Mouse (Mus musculus): Measurements from ENCODE around the gene Coch. TPM values are rescaled to one million over a fixed set of nuclear protein-coding genes. Genes with fewer than 3 reads are reported as not detected.
"Not testable (repeated sequence)": the region's sequence is repeated elsewhere in the genome, so short reads cannot be mapped to it uniquely, and the experiment has no call there.

Coch gene
- polyA plus RNA-seq, 1 experiment from 2014 or later = 1.2 TPM

DNA sequence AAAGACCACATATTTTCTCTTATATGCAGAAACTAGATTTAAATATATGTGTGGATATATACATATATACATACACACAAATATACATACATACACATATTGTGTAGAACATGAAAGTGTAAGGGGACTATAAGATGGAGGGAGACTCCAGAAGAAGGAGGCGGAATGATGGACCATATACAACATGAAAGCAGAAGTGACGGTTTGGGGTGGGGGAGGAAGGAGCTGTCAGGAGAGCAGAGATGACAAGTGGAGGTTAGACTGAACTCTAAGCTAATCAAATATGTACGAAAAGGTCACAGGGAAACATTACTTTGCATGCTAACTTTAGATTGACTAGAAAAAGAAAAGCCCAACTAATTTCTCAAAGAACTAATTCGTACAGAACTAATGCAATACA, 20.5 kb upstream of the Coch start:
- no peak for ATAC-seq (ENCODE audit: insufficient number of reproducible peaks, insufficient read depth, low FRiP score, low read depth)
- 78% methylated on average over 4 of the region's 4 CpGs for WGBS

DNA sequence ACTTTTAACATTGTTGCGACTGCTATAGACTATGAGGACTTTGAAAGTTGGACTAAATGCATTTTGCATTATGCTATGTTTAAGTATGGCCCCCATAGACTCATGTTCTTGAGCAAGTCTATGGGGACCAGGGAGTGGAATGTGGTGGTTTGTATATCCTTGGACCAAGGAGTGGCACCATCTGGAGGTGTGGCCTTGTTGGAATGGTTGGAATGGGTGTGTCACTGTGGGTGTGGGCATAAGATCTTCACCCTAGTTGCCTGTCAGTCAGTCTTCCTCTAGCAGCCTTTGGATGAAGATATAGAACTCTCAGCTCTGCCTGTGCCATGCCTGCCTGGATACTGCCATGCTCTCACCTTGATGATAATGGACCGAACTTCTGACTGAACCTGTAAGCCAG, 15.3 kb upstream of the Coch start:
- ATAC-seq (ENCODE audit: insufficient number of reproducible peaks, insufficient read depth, low FRiP score, low read depth); H3K36me3 ChIP-seq (ENCODE audit: control insufficient read depth, insufficient read depth, low read length); H3K4me2 ChIP-seq (ENCODE audit: low read length); H3K4me3 ChIP-seq (ENCODE audit: control insufficient read depth in 1 of 2, insufficient read depth in 1 of 2, low read depth in 1 of 2, low read length in 2 of 2); H3K9me3 ChIP-seq (ENCODE audit: control insufficient read depth, low read length); H3K4me1 ChIP-seq (ENCODE audit: control insufficient read depth in 2 of 2, insufficient read depth in 2 of 2, low read length in 2 of 2); H3K27me3 ChIP-seq (ENCODE audit: control insufficient read depth, insufficient read depth, low read length); H3K27ac ChIP-seq (replicated peaks in 1 of 2; ENCODE audit: control insufficient read depth in 1 of 2, insufficient read depth in 1 of 2, low read depth in 2 of 2, low read length in 2 of 2); H3K9ac ChIP-seq (ENCODE audit: low read length): not testable (repeated sequence)
- 85% methylated on average over 2 of the region's 2 CpGs for WGBS

More for the DNA sequence above, 20.5 kb upstream of the Coch start:
- H3K4me1 ChIP-seq (ENCODE audit: control insufficient read depth in 2 of 2, insufficient read depth in 2 of 2, low read length in 2 of 2) = no peaks in the 10 kb centered on the region
- H3K9me3 ChIP-seq (ENCODE audit: control insufficient read depth, low read length) = no peaks in the 10 kb centered on the region
- no peaks in the 10 kb centered on the region for H3K27me3 ChIP-seq (ENCODE audit: control insufficient read depth, insufficient read depth, low read length)
- H3K27ac ChIP-seq (replicated peaks in 1 of 2; ENCODE audit: control insufficient read depth in 1 of 2, insufficient read depth in 1 of 2, low read depth in 2 of 2, low read length in 2 of 2) = no peak overlapping the region
- H3K4me2 ChIP-seq (ENCODE audit: low read length) = no peak overlapping the region
- no peaks in the 10 kb centered on the region for H3K36me3 ChIP-seq (ENCODE audit: control insufficient read depth, insufficient read depth, low read length)
- no peak overlapping the region for H3K4me3 ChIP-seq (ENCODE audit: control insufficient read depth in 1 of 2, insufficient read depth in 1 of 2, low read depth in 1 of 2, low read length in 2 of 2)
- no peak overlapping the region for H3K9ac ChIP-seq (ENCODE audit: low read length)

DNA sequence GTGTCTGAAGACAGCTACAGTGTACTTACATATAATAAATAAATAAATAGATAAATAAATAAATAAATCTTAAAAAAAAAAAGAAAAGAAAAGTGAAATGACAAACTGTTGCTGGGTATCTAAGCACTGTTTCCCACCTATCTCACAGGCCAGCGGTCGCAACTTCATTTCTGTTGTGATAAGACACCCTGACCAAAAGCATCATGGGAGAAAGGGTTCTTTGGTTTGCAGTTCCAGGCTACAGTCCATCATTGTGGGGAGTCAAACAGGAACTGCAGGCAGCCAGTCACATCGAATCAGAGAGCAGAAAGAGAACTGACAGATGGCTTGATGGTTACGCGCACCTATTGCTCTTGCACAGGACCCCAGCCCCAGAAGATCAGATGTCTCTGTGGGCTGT, 3.9 kb upstream of the Coch start:
- ATAC-seq (ENCODE audit: insufficient number of reproducible peaks, insufficient read depth, low FRiP score, low read depth) = no peak
- Histone ChIP-seq H3K4me2 (ENCODE audit: low read length) (no peak overlapping the region), H3K9me3 (ENCODE audit: control insufficient read depth, low read length) (peaks cover 6% of the 10 kb centered on the region; the same call in 1 of the 2 replicates), H3K27ac (replicated peaks in 1 of 2; ENCODE audit: control insufficient read depth in 1 of 2, insufficient read depth in 1 of 2, low read depth in 2 of 2, low read length in 2 of 2) (no peak overlapping the region), H3K4me3 (ENCODE audit: control insufficient read depth in 1 of 2, insufficient read depth in 1 of 2, low read depth in 1 of 2, low read length in 2 of 2) (no peak overlapping the region), H3K36me3 (ENCODE audit: control insufficient read depth, insufficient read depth, low read length) (no peaks in the 10 kb centered on the region), H3K27me3 (ENCODE audit: control insufficient read depth, insufficient read depth, low read length) (peaks cover 31% of the 10 kb centered on the region), H3K4me1 (ENCODE audit: control insufficient read depth in 2 of 2, insufficient read depth in 2 of 2, low read length in 2 of 2) (peaks cover 2 to 11% of the 10 kb centered on the region in 2 experiments; a peak in 3 of 4 replicates), H3K9ac (ENCODE audit: low read length) (no peak overlapping the region)
- WGBS = 71% methylated on average over 5 of the region's 5 CpGs

DNA sequence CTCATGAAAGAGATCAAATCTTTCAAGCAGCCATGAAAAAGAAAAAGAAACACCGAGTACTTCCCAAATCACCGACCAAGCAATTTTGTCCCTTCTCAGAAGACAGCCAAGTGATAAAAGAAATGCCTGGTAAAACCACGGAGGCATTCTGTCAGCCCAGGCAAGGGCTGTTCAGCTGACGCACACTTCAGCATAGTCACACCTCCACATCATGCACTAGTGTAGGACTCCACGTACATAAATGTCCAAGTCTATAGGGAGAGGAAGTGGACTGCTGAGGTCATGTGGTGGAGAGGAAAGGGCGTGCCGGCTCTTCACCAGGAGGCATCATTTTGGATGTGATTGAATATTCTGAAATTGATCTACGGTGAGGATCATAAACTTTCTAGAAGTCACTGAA, 1.2 kb upstream of the Coch start:
- whole genome bisulfite sequencing = 57% methylated on average over 8 of the region's 8 CpGs
- Histone ChIP-seq H3K9me3 (ENCODE audit: control insufficient read depth, low read length) (peaks cover 2% of the 10 kb centered on the region; the same call in 1 of the 2 replicates), H3K9ac (ENCODE audit: low read length) (no peak overlapping the region)

DNA sequence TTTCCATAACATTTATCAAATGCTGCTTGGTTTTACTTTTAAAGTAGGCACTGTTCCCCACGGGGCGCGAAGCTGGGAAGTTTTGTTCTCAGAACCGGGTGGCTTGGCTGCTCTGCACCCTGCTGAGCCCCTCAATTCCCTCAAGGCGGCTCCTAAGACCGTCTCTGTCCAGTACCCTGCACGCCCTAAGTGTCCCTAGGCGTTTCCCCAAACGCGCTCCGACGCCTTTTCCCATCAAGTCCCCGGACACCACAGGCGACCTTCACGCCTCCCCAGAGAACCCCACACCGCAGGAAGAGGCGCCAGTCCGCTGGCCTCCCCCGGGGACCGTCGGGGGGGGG, 283 bp upstream of the Coch start:
- H3K27me3 ChIP-seq (ENCODE audit: control insufficient read depth, insufficient read depth, low read length) = peaks cover 58% of the 10 kb centered on the region
- H3K27ac ChIP-seq (replicated peaks in 1 of 2; ENCODE audit: control insufficient read depth in 1 of 2, insufficient read depth in 1 of 2, low read depth in 2 of 2, low read length in 2 of 2) = no peak overlapping the region
- peaks cover 2% of the 10 kb centered on the region; the same call in 1 of the 2 replicates for H3K9me3 ChIP-seq (ENCODE audit: control insufficient read depth, low read length)
- H3K36me3 ChIP-seq (ENCODE audit: control insufficient read depth, insufficient read depth, low read length) = no peaks in the 10 kb centered on the region
- 2% methylated on average over 20 of the region's 21 CpGs for WGBS
- H3K4me3 ChIP-seq (ENCODE audit: control insufficient read depth in 1 of 2, insufficient read depth in 1 of 2, low read depth in 1 of 2, low read length in 2 of 2) = peak overlapping the region; percentile 66
- H3K4me2 ChIP-seq (ENCODE audit: low read length) = peak overlapping the region; percentile 100
- H3K4me1 ChIP-seq (ENCODE audit: control insufficient read depth in 2 of 2, insufficient read depth in 2 of 2, low read length in 2 of 2) = peaks cover 2 to 15% of the 10 kb centered on the region in 2 experiments; a peak in 3 of 4 replicates
- peak overlapping the region; percentile 62 for H3K9ac ChIP-seq (ENCODE audit: low read length)
- ATAC-seq (ENCODE audit: insufficient number of reproducible peaks, insufficient read depth, low FRiP score, low read depth) = peak; percentile 29; the same call in 1 of the 2 replicates

More for the DNA sequence above, 1.2 kb upstream of the Coch start:
- Histone ChIP-seq H3K4me3 (ENCODE audit: control insufficient read depth in 1 of 2, insufficient read depth in 1 of 2, low read depth in 1 of 2, low read length in 2 of 2) (no peak overlapping the region), H3K27ac (replicated peaks in 1 of 2; ENCODE audit: control insufficient read depth in 1 of 2, insufficient read depth in 1 of 2, low read depth in 2 of 2, low read length in 2 of 2) (no peak overlapping the region), H3K4me1 (ENCODE audit: control insufficient read depth in 2 of 2, insufficient read depth in 2 of 2, low read length in 2 of 2) (peaks cover 2 to 15% of the 10 kb centered on the region in 2 experiments; a peak in 3 of 4 replicates), H3K27me3 (ENCODE audit: control insufficient read depth, insufficient read depth, low read length) (peaks cover 57% of the 10 kb centered on the region), H3K4me2 (ENCODE audit: low read length) (no peak overlapping the region), H3K36me3 (ENCODE audit: control insufficient read depth, insufficient read depth, low read length) (no peaks in the 10 kb centered on the region)
- no peak for ATAC-seq (ENCODE audit: insufficient number of reproducible peaks, insufficient read depth, low FRiP score, low read depth)

DNA sequence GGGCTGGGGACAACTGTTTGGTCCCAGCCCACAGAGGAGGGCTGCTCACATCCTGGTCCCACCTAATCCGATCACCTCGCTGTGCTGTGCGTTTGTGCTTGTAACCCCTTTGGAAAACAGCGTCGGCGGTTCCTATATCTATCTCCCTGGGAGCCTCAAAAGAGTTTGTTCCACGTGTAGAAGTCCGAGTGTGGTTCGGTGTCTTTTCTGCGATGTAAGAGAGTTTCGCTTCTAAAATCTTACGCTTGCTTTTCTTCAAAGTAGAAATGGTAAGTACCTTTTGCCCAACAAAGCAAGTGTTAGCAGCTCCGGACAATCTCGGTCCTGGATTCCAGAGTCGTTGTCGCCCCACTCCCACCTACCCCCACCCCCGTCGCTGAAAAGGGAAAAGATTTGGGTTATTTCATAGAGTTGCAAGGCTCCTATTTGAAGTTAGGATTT, 909 bp downstream of the Coch start:
- no peak for ATAC-seq (ENCODE audit: insufficient number of reproducible peaks, insufficient read depth, low FRiP score, low read depth)
- H3K4me1 ChIP-seq (ENCODE audit: control insufficient read depth in 2 of 2, insufficient read depth in 2 of 2, low read length in 2 of 2) = peaks cover 2 to 15% of the 10 kb centered on the region in 2 experiments; a peak in 3 of 4 replicates
- peak overlapping the region; percentile 62 for H3K9ac ChIP-seq (ENCODE audit: low read length)
- H3K27me3 ChIP-seq (ENCODE audit: control insufficient read depth, insufficient read depth, low read length) = peaks cover 58% of the 10 kb centered on the region
- peak overlapping the region; percentile 100 for H3K4me2 ChIP-seq (ENCODE audit: low read length)
- H3K9me3 ChIP-seq (ENCODE audit: control insufficient read depth, low read length) = peaks cover 2% of the 10 kb centered on the region; the same call in 1 of the 2 replicates
- H3K27ac ChIP-seq (replicated peaks in 1 of 2; ENCODE audit: control insufficient read depth in 1 of 2, insufficient read depth in 1 of 2, low read depth in 2 of 2, low read length in 2 of 2) = no peak overlapping the region
- H3K4me3 ChIP-seq (ENCODE audit: control insufficient read depth in 1 of 2, insufficient read depth in 1 of 2, low read depth in 1 of 2, low read length in 2 of 2) = peak overlapping the region; percentile 66
- WGBS = 1% methylated on average over 18 of the region's 18 CpGs
- no peaks in the 10 kb centered on the region for H3K36me3 ChIP-seq (ENCODE audit: control insufficient read depth, insufficient read depth, low read length)

DNA sequence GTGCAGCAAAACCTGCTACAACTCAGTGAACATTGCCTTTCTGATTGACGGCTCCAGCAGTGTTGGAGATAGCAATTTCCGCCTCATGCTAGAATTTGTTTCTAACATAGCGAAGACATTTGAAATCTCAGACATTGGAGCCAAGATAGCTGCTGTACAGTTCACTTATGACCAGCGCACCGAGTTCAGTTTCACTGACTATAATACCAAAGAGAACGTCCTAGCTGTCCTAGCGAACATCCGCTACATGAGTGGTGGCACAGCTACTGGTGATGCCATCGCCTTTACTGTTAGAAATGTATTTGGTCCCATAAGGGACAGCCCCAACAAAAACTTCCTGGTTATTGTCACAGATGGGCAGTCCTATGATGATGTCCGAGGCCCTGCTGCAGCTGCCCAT, 10.2 kb downstream of the Coch start:
- H3K27me3 ChIP-seq (ENCODE audit: control insufficient read depth, insufficient read depth, low read length) = no peaks in the 10 kb centered on the region
- H3K4me1 ChIP-seq (ENCODE audit: control insufficient read depth in 2 of 2, insufficient read depth in 2 of 2, low read length in 2 of 2) = no peaks in the 10 kb centered on the region
- no peak overlapping the region for H3K9ac ChIP-seq (ENCODE audit: low read length)
- H3K4me2 ChIP-seq (ENCODE audit: low read length) = no peak overlapping the region
- no peak for ATAC-seq (ENCODE audit: insufficient number of reproducible peaks, insufficient read depth, low FRiP score, low read depth)
- no peak overlapping the region for H3K4me3 ChIP-seq (ENCODE audit: control insufficient read depth in 1 of 2, insufficient read depth in 1 of 2, low read depth in 1 of 2, low read length in 2 of 2)
- peaks cover 38% of the 10 kb centered on the region for H3K36me3 ChIP-seq (ENCODE audit: control insufficient read depth, insufficient read depth, low read length)
- no peak overlapping the region for H3K27ac ChIP-seq (replicated peaks in 1 of 2; ENCODE audit: control insufficient read depth in 1 of 2, insufficient read depth in 1 of 2, low read depth in 2 of 2, low read length in 2 of 2)
- no peaks in the 10 kb centered on the region for H3K9me3 ChIP-seq (ENCODE audit: control insufficient read depth, low read length)
- WGBS = 97% methylated on average over 10 of the region's 10 CpGs

DNA sequence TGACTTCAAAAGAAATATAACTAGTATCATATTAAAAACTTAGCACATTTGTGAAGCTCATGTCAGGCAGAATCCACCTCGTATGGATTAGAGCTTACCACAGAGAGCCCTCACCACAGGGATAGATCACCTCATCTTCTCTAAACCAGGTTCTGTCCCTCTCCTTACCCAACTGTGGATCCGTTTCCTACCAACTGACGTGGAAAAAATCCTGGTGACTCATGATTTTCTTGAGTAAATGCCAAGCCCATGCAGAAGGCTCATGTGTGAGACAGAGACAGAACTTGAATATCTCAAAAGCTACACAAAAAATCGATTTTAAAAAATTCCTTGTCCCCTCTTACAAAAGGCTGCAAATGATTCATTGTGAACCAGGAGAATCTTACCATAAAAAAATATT, 13.0 kb downstream of the Coch start:
- Histone ChIP-seq H3K27ac (replicated peaks in 1 of 2; ENCODE audit: control insufficient read depth in 1 of 2, insufficient read depth in 1 of 2, low read depth in 2 of 2, low read length in 2 of 2) (no peak overlapping the region), H3K36me3 (ENCODE audit: control insufficient read depth, insufficient read depth, low read length) (peaks cover 63% of the 10 kb centered on the region), H3K9me3 (ENCODE audit: control insufficient read depth, low read length) (no peaks in the 10 kb centered on the region), H3K27me3 (ENCODE audit: control insufficient read depth, insufficient read depth, low read length) (no peaks in the 10 kb centered on the region), H3K4me3 (ENCODE audit: control insufficient read depth in 1 of 2, insufficient read depth in 1 of 2, low read depth in 1 of 2, low read length in 2 of 2) (no peak overlapping the region), H3K4me1 (ENCODE audit: control insufficient read depth in 2 of 2, insufficient read depth in 2 of 2, low read length in 2 of 2) (no peaks in the 10 kb centered on the region), H3K9ac (ENCODE audit: low read length) (no peak overlapping the region), H3K4me2 (ENCODE audit: low read length) (no peak overlapping the region)
- 83% methylated on average over 4 of the region's 4 CpGs for WGBS
- ATAC-seq (ENCODE audit: insufficient number of reproducible peaks, insufficient read depth, low FRiP score, low read depth) = no peak
